Mouse (Mus musculus) kidney, postnatal 14 days (tissue): ENCODE results near the gene Fbxl18.
"Not testable (repeated sequence)": the region's sequence is repeated elsewhere in the genome, so short reads cannot be mapped to it uniquely, and the experiment has no call there.

Experiments used
- DNase-seq: peaks from one replicate; pipeline ENCODE4 v3.0.0; 2022; ENCODE audit warnings: mixed read lengths

Gene Fbxl18

DNA sequence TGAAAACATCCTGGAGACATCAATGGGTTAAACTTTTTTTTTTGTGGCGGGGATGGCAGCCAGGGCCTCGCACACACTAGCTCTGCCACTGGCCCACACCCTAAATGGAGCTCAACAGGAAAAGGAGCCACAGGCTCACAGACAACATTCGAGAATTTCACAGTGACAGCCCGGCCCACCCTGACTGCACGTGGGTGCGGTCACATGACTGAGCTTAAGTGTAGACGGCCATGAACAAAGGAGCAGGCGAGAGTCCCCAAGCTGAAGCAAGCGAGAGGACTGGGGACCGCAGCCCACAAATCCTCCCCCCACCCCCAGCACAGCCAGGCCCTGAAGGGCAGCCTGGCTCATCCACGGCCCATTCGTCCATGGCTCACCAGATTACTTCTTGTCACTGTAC lies 23.5 kb downstream of the Fbxl18 start:
- no peak for DNase-seq

DNA sequence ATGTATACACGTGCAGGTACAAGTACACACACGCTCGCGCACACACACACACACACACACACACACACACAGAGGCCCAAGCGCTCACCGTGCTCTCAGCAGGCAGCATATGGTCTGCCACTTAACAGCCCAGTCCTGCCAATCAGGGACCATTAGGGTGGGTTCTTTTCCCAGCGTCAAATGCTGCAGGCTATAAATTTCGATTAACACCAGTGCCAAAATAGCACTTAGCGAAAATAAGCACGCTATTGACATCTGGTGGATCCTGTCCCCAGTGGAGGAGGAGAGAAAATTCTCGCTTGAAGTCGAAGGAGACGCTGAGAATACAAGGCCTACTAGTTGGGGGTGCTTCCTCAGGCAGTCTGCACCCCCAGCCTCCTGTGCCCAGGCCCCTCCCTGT lies 25.8 kb downstream of the Fbxl18 start:
- DNase-seq = no peak

DNA sequence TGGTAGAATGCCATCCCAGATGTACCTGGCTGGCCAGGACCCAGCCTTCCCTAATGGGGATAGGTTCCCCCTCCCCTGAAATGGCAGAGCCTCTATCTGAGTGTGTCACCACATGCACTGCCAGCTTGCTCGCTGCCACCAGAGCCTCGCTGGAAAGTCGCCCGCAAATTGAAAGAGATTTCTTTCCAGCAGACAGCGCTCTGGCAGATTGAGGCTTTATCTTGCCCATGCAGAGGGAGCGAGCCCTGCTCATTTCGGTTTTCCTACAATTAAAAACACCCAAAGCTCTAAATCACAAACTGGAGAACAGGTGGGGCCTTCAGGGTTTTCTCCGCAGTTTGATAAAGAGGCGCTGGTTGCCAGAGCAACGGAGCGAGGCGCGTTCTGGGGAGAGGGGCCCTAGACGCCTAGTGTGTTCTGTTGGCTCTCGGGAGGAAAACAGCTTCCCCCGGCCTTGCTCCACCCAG lies 37.4 kb downstream of the Fbxl18 start:
- no peak for DNase-seq

GRCm38 (mm10) chr5:142856408-142856807 lies 38.8 kb downstream of the Fbxl18 start:
- no peak for DNase-seq

GRCm38 (mm10) chr5:142854877-142855276 lies 40.3 kb downstream of the Fbxl18 start:
- peak; percentile 47 for DNase-seq

- DNase-seq = no peak
Measured at GRCm38 (mm10) chr5:142853585-142853984, 41.6 kb downstream of the Fbxl18 start.

DNA sequence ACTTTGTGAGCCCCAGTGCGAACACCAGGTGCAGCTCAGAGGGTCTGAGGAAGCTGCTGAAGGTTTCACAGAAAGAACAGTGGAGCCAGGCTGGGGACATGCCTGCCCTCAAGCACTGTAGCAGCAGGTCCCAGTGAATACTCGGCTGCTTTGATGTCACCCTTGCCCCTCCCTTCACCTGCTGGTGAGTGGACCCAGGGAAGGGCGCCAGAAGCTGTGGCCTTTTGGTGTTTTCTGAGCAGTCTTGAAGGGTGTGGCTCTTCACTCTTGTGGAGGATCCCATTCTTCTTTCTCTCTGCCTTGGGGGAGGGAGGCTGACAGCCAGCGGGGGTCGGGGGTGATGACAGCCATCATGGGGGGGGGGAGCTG lies 43.6 kb downstream of the Fbxl18 start:
- DNase-seq = no peak

DNA sequence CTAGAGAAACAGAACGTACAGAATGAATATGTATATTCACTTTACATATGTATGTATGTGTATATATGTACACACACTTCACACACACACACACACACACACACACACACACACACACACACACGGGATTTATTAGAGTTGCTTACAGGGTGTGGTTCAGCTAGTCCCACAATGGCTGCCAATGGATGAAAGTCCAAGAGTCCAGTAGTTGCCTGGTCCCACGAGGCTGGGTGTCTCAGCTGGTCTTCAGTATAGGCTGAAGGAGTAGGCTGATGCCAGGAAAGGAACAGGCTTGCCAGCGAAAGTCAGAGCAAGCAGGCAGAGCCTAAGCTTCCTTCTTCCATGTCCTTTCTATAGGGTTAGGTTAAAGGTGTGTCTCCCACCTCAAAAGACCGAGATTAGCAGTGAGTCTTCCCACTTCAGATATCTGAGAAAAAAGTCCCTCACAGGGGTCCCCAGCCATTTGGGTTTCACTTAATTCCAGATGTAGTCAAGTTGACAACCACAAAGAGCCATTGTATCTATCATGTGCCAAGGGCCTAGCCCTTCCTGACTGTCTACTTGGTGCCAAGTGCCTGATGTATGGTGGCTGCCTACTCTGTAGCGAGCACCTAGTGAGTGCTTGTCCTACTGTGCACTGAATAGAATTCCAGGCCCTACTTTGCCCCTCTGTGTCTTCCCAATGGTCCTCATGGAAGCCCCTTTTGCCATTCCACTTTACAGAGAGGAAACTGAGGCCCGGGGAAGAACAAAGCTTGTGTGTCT lies 44.1 kb downstream of the Fbxl18 start:
- DNase-seq = no peak

DNA sequence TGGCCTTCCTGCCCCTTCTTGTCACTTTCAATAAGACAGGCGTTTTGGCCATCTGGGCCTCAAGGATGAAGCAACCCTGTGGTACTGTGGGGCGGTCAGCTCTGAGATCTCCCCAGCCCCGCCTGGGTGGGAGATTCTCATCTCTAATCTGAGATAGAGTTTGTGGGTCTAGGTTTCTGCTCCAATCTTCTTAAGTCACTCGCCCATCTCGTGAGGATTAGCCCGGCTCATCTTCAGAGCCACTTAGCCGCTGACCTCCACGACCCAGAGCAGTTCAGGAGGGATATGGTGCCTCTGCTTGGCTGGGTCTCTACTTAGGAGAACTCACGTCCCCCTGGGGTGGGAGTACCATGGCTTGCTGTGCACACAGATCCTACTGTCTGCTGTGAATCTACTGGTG lies 44.7 kb downstream of the Fbxl18 start:
- DNase-seq = no peak

DNA sequence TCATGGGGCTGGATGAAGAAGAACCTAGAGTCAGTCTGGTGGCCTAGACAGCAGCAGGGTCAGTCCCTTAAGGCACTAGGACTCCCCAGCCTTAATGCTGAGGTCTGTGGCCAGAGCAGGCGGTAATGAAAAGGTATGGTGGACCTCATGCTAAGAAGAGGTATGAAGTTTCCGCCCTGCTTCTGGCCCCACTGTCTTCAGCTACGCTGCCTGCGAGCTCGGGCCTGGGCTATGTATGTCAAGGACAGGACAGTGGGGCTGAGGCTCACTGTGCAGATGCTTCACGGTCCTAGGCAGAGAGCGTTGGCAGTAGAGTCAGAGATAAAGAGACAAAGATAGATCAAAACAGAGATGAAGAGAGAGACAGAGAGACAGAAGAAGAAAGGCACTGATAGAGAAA lies 46.3 kb downstream of the Fbxl18 start:
- DNase-seq = no peak

- no peak for DNase-seq
Measured at GRCm38 (mm10) chr5:142848149-142848548, 47.1 kb downstream of the Fbxl18 start.

GRCm38 (mm10) chr5:142844467-142844866 lies 50.8 kb downstream of the Fbxl18 start:
- DNase-seq = no peak

GRCm38 (mm10) chr5:142842137-142842642 lies 53.0 kb downstream of the Fbxl18 start:
- DNase-seq = peak; percentile 34

- DNase-seq = peak; percentile 37
Measured at GRCm38 (mm10) chr5:142841372-142842136, 53.7 kb downstream of the Fbxl18 start.

DNA sequence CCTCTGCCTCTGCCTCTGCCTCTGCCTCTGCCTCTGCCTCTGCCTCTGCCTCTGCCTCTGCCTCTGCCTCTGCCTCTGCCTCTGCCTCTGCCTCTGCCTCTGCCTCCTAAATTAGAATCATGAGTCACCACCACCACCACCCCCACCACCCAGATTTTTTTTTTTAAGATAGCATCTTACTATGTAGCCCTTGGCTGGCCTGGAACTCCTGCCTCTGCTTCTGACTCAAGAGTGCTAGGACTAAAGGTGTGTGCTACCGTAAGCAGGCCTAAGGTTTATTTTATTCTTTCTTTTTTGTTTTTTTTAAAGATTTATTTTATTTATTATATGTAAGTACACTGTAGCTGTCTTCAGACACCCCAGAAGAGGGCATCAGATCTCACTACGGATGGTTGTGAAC lies 57.8 kb downstream of the Fbxl18 start:
- DNase-seq = not testable (repeated sequence)

GRCm38 (mm10) chr5:142836891-142837290 lies 58.3 kb downstream of the Fbxl18 start:
- DNase-seq = no peak

GRCm38 (mm10) chr5:142833646-142834438 lies 61.4 kb downstream of the Fbxl18 start:
- DNase-seq = no peak

DNA sequence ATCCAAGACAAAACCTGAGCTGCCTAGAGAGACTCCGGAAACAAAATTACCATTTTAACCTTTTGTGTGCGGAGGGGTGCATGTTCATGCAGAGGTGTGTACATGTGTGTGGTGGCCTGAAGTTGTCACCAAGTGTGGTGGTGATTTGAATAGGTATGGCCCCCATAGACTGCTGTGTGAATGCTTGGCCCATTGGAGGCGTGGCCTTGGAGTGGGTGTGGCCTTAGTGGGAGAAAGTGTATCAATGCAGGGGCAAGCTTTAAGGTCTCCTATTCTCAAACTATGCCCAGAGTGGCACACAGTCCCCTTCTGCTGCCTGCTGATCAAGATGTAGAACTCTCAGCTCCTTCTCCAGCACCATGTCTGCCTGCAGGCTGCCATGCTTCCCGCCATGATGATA lies 69.1 kb downstream of the Fbxl18 start:
- no peak for DNase-seq

DNA sequence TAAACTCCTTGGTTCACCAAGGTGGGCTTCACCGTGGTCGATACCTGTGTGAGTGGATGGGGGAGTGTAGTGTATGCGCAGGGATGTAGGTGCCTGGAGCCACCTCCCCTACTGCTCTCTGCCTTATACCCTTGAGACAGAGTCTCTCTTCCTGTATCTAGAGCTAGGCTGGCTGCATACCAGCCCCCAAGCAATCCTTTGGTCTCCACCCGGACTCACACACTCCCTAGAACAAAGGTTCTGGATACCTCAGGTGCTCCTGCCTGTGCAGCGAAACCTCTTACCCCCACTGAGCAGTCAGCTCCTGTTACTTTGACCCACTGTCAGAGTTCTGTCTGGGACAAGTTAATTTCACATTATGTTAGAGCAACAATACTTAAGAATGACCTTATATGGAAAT lies 69.6 kb downstream of the Fbxl18 start:
- peak; percentile 59 for DNase-seq

DNA sequence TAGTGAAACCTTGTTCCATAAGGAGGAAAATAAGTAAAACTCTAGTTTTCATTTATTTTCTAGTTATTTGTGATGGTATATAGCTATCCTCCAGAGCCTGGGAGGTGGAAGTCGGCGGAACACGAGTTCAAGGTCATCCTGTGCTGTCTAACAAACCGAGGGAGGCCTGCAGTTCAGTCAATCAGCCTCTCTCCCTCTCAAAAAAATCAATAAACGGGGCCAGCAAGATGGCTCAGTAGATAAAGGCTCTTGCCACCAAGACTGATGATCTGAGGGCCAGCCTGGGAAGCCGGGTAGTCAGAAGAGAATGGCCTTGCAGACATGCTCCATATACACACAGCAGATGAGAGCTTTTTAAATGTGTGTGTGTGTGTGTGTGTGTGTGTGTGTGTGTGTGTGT lies 71.1 kb downstream of the Fbxl18 start:
- DNase-seq = no peak

GRCm38 (mm10) chr5:142823096-142824062 lies 71.8 kb downstream of the Fbxl18 start:
- DNase-seq = peak; percentile 93
